Mouse (Mus musculus): Measurements from ENCODE around the gene Rsph9. TPM values are rescaled to one million over a fixed set of nuclear protein-coding genes. Genes with fewer than 3 reads are reported as not detected.

Gene Rsph9
- polyA plus RNA-seq, 1 experiment from 2014 or later, result 46.7 TPM

DNA sequence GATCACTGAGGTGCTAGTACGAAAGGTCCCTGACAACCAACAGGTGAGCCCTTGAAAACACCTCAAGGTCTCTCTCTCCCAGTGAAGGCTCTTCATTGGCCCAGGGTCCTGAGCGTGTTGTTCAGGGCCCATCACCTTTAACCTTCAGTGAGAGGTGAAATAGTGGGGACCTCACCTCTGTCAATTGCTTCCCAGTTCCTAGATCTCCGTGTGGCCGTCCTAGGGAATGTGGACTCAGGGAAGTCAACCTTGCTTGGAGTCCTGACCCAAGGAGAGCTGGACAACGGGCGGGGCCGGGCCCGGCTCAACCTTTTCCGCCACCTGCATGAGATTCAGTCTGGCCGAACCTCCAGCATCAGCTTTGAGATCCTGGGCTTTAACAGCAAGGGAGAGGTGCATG lies 20.8 kb upstream of the Rsph9 start:
- no peak for ATAC-seq (ENCODE audit: low read depth)
- Histone ChIP-seq H3K9me3 (ENCODE audit: control insufficient read depth, low read length) (no peaks in the 10 kb centered on the region), H3K4me1 (ENCODE audit: control insufficient read depth, insufficient read depth, low read length) (peaks cover 6% of the 10 kb centered on the region; the same call in 1 of the 2 replicates), H3K4me2 (ENCODE audit: low read depth, low read length) (no peak overlapping the region), H3K27me3 (ENCODE audit: control insufficient read depth, insufficient read depth, low read length) (no peaks in the 10 kb centered on the region), H3K27ac (ENCODE audit: low read depth, low read length) (no peak overlapping the region), H3K9ac (replicated peaks; ENCODE audit: low read depth, low read length) (no peak overlapping the region), H3K36me3 (ENCODE audit: control insufficient read depth, insufficient read depth, low read length) (peaks cover 53% of the 10 kb centered on the region), H3K4me3 (ENCODE audit: low read depth, low read length) (no peak overlapping the region)
- 95% methylated on average over 10 of the region's 10 CpGs for WGBS

DNA sequence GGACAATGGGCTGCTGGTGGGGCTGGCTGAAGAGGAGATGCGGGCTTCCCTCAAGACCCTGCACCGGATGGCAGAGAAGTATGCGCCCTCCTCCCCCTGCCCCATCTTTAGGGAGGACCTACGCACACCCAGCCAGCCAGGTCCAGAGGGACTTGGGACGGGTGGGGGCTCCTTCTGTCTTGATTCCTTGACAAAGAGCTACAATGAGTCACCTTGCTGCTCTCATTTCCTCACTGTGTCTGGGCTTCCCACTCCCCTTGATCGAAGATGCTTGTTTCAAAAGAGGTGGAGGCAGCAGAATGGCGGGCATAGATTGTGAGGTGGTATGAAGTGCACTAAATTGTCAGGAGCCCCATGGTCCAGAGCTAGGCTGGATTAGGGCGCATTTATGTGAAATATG lies 20.3 kb upstream of the Rsph9 start:
- H3K9me3 ChIP-seq (ENCODE audit: control insufficient read depth, low read length), result no peaks in the 10 kb centered on the region
- no peak for ATAC-seq (ENCODE audit: low read depth)
- H3K4me2 ChIP-seq (ENCODE audit: low read depth, low read length), result no peak overlapping the region
- H3K27me3 ChIP-seq (ENCODE audit: control insufficient read depth, insufficient read depth, low read length), result no peaks in the 10 kb centered on the region
- H3K4me3 ChIP-seq (ENCODE audit: low read depth, low read length), result no peak overlapping the region
- no peak overlapping the region for H3K27ac ChIP-seq (ENCODE audit: low read depth, low read length)
- H3K9ac ChIP-seq (replicated peaks; ENCODE audit: low read depth, low read length), result no peak overlapping the region
- WGBS, result 97% methylated on average over 8 of the region's 8 CpGs
- H3K4me1 ChIP-seq (ENCODE audit: control insufficient read depth, insufficient read depth, low read length), result peaks cover 6% of the 10 kb centered on the region; the same call in 1 of the 2 replicates
- H3K36me3 ChIP-seq (ENCODE audit: control insufficient read depth, insufficient read depth, low read length), result peaks cover 48% of the 10 kb centered on the region

DNA sequence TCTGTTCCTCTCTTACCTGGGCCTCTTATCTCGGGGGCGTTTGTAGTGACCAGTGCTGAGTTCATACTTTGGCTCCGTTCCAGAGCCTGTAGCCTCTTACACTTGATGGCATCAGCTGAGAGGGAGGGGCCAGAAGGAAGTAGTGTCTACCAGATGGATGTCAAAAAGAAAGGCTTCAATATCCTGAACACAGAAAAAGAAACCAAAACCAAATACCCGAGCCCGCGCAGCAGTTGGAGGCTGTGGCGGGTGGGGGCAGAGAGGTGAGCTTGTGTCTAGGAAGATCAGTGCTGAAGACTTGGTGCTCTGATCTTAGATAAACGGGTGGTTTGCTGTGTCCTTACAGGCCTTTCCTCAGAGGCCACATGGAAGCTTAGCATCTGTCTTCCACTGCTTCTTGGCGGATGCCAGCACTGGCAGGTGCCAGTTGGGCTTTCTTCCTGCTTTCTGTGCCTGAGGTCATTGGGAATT lies 19.0 kb upstream of the Rsph9 start:
- Histone ChIP-seq H3K4me1 (ENCODE audit: control insufficient read depth, insufficient read depth, low read length) (peaks cover 6% of the 10 kb centered on the region; the same call in 1 of the 2 replicates), H3K9ac (replicated peaks; ENCODE audit: low read depth, low read length) (no peak overlapping the region), H3K4me3 (ENCODE audit: low read depth, low read length) (no peak overlapping the region), H3K27ac (ENCODE audit: low read depth, low read length) (no peak overlapping the region), H3K27me3 (ENCODE audit: control insufficient read depth, insufficient read depth, low read length) (no peaks in the 10 kb centered on the region), H3K36me3 (ENCODE audit: control insufficient read depth, insufficient read depth, low read length) (peaks cover 35% of the 10 kb centered on the region), H3K9me3 (ENCODE audit: control insufficient read depth, low read length) (no peaks in the 10 kb centered on the region), H3K4me2 (ENCODE audit: low read depth, low read length) (no peak overlapping the region)
- no peak for ATAC-seq (ENCODE audit: low read depth)
- WGBS, result 80% methylated on average over 9 of the region's 9 CpGs

DNA sequence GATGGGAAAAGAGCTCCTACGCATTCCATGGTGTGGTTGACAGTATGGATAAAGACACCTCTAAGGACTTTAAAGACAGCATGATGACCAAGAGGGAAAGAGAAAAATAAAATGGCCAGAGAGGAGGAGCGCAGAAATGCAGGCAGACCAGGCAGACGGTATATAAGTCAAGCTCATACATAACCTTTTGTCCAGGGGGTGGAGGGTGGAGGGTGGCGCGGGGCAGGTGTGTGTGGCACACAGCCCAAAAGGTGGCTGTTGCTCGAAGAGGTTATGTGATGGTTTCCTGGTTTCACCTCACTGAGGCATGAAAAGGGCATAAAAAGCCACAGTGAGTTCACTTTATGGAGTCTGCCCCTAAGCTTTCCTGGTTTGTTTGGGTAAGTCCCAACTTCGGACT lies 18.5 kb upstream of the Rsph9 start:
- H3K27ac ChIP-seq (ENCODE audit: low read depth, low read length), result no peak overlapping the region
- H3K4me3 ChIP-seq (ENCODE audit: low read depth, low read length), result no peak overlapping the region
- no peak for ATAC-seq (ENCODE audit: low read depth)
- H3K27me3 ChIP-seq (ENCODE audit: control insufficient read depth, insufficient read depth, low read length), result no peaks in the 10 kb centered on the region
- H3K4me1 ChIP-seq (ENCODE audit: control insufficient read depth, insufficient read depth, low read length), result peaks cover 6% of the 10 kb centered on the region; the same call in 1 of the 2 replicates
- H3K9me3 ChIP-seq (ENCODE audit: control insufficient read depth, low read length), result no peaks in the 10 kb centered on the region
- peaks cover 31% of the 10 kb centered on the region for H3K36me3 ChIP-seq (ENCODE audit: control insufficient read depth, insufficient read depth, low read length)
- no peak overlapping the region for H3K9ac ChIP-seq (replicated peaks; ENCODE audit: low read depth, low read length)
- WGBS, result 92% methylated on average over 7 of the region's 7 CpGs
- H3K4me2 ChIP-seq (ENCODE audit: low read depth, low read length), result 0 out of 2 replicates have a peak overlapping the region, but pooled peaks have one; percentile 75

DNA sequence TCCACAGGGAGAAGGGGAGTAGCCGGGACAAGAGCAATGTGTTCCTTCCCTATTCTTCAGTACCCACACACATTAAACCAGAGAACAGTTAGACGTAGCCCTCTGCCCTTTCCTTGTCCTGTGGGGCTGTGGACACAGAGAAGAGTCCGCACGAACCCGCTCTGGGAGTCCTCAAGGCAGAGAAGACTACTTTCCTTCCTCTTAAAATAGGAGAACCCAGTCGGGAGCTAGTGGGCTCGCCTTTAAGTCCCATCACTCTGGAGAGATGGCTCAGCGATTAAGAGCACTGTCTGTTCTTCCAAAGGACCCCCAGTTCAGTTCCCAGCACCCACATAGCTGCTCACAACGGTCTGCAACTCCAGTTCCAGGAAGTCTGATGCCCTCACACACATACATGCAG lies 17.7 kb upstream of the Rsph9 start:
- WGBS, result 53% methylated on average over 9 of the region's 9 CpGs
- ATAC-seq (ENCODE audit: low read depth), result no peak
- H3K4me1 ChIP-seq (ENCODE audit: control insufficient read depth, insufficient read depth, low read length), result peaks cover 6% of the 10 kb centered on the region; the same call in 1 of the 2 replicates
- H3K4me2 ChIP-seq (ENCODE audit: low read depth, low read length), result peak overlapping the region; percentile 75
- no peaks in the 10 kb centered on the region for H3K27me3 ChIP-seq (ENCODE audit: control insufficient read depth, insufficient read depth, low read length)
- peaks cover 23% of the 10 kb centered on the region for H3K36me3 ChIP-seq (ENCODE audit: control insufficient read depth, insufficient read depth, low read length)
- peak overlapping the region; percentile 84 for H3K4me3 ChIP-seq (ENCODE audit: low read depth, low read length)
- H3K27ac ChIP-seq (ENCODE audit: low read depth, low read length), result no peak overlapping the region
- peak overlapping the region; percentile 80 for H3K9ac ChIP-seq (replicated peaks; ENCODE audit: low read depth, low read length)
- H3K9me3 ChIP-seq (ENCODE audit: control insufficient read depth, low read length), result no peaks in the 10 kb centered on the region

DNA sequence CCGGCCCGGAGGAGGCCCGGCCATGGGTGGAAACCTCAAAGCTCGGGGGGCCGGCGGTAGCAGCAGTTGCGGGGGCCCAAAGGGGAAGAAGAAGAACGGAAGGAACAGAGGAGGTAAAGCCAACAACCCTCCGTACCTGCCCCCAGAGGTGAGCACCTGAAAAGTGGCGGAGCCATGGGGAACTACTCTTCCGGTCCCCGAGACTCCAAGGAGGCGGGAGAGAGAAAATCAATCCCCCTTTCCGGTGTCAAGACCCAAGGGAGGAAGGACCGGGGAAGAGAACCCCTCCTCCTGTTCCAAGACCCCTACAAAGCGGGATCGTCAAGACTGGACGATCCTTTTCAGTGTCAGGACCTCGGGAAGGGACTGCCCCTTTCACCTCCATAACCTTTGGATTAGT lies 17.2 kb upstream of the Rsph9 start:
- H3K36me3 ChIP-seq (ENCODE audit: control insufficient read depth, insufficient read depth, low read length), result peaks cover 17% of the 10 kb centered on the region
- H3K9ac ChIP-seq (replicated peaks; ENCODE audit: low read depth, low read length), result peak overlapping the region; percentile 80
- H3K4me3 ChIP-seq (ENCODE audit: low read depth, low read length), result peak overlapping the region; percentile 84
- ATAC-seq (ENCODE audit: low read depth), result peak; percentile 55
- H3K4me2 ChIP-seq (ENCODE audit: low read depth, low read length), result peak overlapping the region; percentile 75
- H3K27me3 ChIP-seq (ENCODE audit: control insufficient read depth, insufficient read depth, low read length), result no peaks in the 10 kb centered on the region
- under 1% methylated on average over 19 of the region's 19 CpGs for WGBS
- H3K9me3 ChIP-seq (ENCODE audit: control insufficient read depth, low read length), result no peaks in the 10 kb centered on the region
- peak overlapping the region; percentile 78 for H3K27ac ChIP-seq (ENCODE audit: low read depth, low read length)
- H3K4me1 ChIP-seq (ENCODE audit: control insufficient read depth, insufficient read depth, low read length), result peaks cover 6% of the 10 kb centered on the region; the same call in 1 of the 2 replicates

DNA sequence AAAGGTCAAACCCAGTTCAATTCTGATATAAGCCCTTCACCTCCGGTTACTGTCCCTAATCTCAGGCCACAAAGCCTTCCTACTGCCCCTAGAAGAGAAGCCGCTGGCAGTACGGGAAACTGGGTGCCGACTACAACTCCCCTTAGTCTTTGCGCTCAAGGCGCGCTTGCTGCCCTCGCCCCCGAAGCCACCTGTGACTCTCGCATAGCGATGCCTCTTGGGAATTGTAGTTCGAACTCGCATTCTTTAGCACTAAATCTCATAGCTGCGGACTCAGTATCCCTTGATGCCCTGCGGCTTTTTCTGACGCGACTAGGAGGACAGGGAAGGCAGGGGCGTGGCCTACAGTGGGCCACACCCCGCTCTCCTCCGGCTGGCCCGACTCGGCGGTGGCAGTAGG lies 16.7 kb upstream of the Rsph9 start, which contains the start of gene Gtpbp2:
TSS of gene Gtpbp2 (plus strand) at position 347 of the 400 bp plus-strand sequence.
- peak within 1 kb of the TSS; percentile 75 for H3K4me2 ChIP-seq (ENCODE audit: low read depth, low read length)
- ATAC-seq (ENCODE audit: low read depth), result peak; percentile 97
- H3K36me3 ChIP-seq (ENCODE audit: control insufficient read depth, insufficient read depth, low read length), result peaks cover 12% of the 10 kb centered on the region; the same call in 1 of the 2 replicates
- H3K9ac ChIP-seq (replicated peaks; ENCODE audit: low read depth, low read length), result peak within 1 kb of the TSS; percentile 80
- peaks cover 6% of the 10 kb centered on the region; the same call in 1 of the 2 replicates for H3K4me1 ChIP-seq (ENCODE audit: control insufficient read depth, insufficient read depth, low read length)
- under 1% methylated on average over 23 of the region's 23 CpGs for WGBS
- peak within 1 kb of the TSS; percentile 84 for H3K4me3 ChIP-seq (ENCODE audit: low read depth, low read length)
- no peaks in the 10 kb centered on the region for H3K9me3 ChIP-seq (ENCODE audit: control insufficient read depth, low read length)
- H3K27ac ChIP-seq (ENCODE audit: low read depth, low read length), result peak within 1 kb of the TSS; percentile 78
- no peaks in the 10 kb centered on the region for H3K27me3 ChIP-seq (ENCODE audit: control insufficient read depth, insufficient read depth, low read length)

DNA sequence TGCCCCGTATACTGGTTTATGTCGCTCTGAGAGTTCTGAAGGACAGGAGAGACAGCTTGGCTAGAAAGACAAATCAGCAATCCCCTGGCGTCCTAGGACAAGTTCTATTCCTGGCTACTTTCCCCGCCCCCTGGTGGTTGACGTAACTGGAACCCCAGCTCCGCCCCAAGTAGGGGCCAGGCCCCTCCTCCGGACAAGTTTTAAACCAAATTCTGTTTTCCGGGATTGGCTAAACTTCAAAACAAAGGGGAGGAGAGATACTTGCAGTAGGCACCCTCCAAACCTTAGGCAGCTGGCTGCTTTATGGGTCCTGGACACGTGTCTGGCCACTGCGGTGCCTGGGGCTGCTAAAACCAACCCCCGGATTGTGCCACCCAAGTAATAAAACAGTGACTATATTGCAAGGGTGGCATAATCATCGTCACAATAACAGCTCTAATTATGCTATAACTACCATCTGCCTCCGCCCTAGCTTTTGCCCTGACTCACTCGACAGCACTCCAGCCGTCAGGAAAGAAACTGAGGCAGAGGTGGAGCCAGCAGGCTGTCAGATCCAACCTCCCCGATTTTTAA lies 16.2 kb upstream of the Rsph9 start:
- H3K27me3 ChIP-seq (ENCODE audit: control insufficient read depth, insufficient read depth, low read length), result no peaks in the 10 kb centered on the region
- H3K9ac ChIP-seq (replicated peaks; ENCODE audit: low read depth, low read length), result peak overlapping the region; percentile 3
- H3K4me2 ChIP-seq (ENCODE audit: low read depth, low read length), result peak overlapping the region; percentile 58
- ATAC-seq (ENCODE audit: low read depth), result peak; percentile 59
- peaks cover 10% of the 10 kb centered on the region; the same call in 1 of the 2 replicates for H3K36me3 ChIP-seq (ENCODE audit: control insufficient read depth, insufficient read depth, low read length)
- peak overlapping the region; percentile 41; the same call in 1 of the 2 replicates for H3K27ac ChIP-seq (ENCODE audit: low read depth, low read length)
- 1% methylated on average over 16 of the region's 16 CpGs for WGBS
- H3K9me3 ChIP-seq (ENCODE audit: control insufficient read depth, low read length), result no peaks in the 10 kb centered on the region
- peak overlapping the region; percentile 84 for H3K4me3 ChIP-seq (ENCODE audit: low read depth, low read length)
- peaks cover 6% of the 10 kb centered on the region; the same call in 1 of the 2 replicates for H3K4me1 ChIP-seq (ENCODE audit: control insufficient read depth, insufficient read depth, low read length)

DNA sequence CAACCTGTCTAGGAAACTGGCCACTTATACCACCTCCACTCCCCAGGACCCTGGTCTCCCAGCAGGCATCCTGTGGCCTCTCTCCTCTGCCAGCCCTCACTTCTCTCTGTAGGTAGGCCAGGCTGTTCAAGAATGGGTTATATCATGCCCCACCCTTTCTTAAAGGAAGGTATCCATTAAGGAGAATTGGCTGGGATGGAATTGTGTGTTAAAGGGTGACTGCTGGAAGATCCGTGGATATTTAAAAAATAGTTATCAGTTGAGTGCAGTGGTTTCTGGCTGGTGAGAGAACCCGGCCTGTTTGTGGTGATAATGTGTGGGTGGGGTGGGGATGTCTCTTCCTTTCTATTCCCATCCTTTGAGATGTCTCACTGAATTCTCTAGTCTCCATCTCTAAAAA lies 15.2 kb upstream of the Rsph9 start:
- no peak for ATAC-seq (ENCODE audit: low read depth)
- Histone ChIP-seq H3K9me3 (ENCODE audit: control insufficient read depth, low read length) (no peaks in the 10 kb centered on the region), H3K27me3 (ENCODE audit: control insufficient read depth, insufficient read depth, low read length) (no peaks in the 10 kb centered on the region), H3K4me1 (ENCODE audit: control insufficient read depth, insufficient read depth, low read length) (peaks cover 6% of the 10 kb centered on the region; the same call in 1 of the 2 replicates), H3K4me2 (ENCODE audit: low read depth, low read length) (no peak overlapping the region), H3K27ac (ENCODE audit: low read depth, low read length) (no peak overlapping the region), H3K36me3 (ENCODE audit: control insufficient read depth, insufficient read depth, low read length) (peaks cover 2% of the 10 kb centered on the region; the same call in 1 of the 2 replicates), H3K9ac (replicated peaks; ENCODE audit: low read depth, low read length) (no peak overlapping the region), H3K4me3 (ENCODE audit: low read depth, low read length) (no peak overlapping the region)
- WGBS, result 71% methylated on average over 2 of the region's 2 CpGs
